Mouse (Mus musculus) natural killer cell, adult 2 months (primary cell): ENCODE measurements around the gene Apbb1ip.
A peak's percentile ranks its signal among the peaks of the same experiment; 100 is the strongest.

Experiments
- DNase-seq, 2 experiments: peaks; one replicate each; pipeline ENCODE4 v3.0.0; 2022; ENCODE audit warnings: low spot score in 2 of 2

Gene Apbb1ip

DNA sequence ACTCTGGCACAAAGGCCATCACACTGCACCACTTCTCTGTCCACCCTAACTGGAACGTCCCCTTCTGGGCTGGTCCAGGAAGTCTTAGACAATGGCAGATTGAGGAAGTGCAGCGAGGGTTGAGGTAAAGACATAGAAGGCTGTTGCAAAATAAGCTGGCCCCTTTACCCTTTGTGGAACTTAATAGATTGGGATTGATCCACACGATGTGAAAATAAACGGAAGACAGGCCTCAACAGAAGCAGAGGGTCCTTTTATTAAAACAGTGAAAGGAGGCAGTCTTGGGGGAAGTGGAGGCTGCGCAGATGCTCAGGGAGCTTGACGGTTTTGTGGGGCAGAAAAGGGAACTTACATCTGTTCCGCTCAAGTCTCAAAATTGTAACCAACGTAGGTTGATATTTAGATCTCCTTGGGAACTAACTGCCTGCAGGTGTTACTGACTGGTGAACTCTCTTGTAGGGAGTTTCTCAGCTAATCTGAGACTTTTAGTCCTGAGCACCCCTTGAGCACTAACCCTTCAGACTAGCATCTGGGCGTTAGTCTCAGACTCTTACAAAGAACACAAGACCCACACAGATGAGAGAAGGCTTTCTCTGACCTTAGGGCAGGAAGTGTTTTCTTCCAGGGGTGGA is at the start of gene Apbb1ip:
Gene Apbb1ip (plus strand): TSS at position 546 of the 632 bp plus-strand sequence.
- DNase-seq: peak; percentile 67 to 76

DNA sequence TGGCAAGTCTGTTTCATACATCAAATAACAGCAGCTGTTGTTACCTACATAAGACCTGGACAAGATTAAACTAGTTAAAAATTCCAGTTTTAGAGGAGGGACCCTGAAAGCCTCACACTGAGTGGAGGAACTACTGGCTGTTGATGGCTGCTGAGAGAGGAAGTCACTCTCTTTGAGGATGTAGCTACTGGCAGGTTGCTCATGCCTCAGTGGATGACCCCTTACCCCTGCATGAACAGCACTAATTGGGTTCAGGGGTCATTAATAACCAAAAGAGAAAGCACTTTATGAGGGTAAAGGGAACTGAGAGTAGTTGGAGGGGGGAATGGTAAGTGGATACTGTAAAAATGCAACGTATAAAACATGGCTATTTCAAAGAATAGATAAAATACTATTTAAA is 46.8 kb upstream of the Apbb1ip start:
- peak in 1 of 2 experiments; percentile 12 for DNase-seq

DNA sequence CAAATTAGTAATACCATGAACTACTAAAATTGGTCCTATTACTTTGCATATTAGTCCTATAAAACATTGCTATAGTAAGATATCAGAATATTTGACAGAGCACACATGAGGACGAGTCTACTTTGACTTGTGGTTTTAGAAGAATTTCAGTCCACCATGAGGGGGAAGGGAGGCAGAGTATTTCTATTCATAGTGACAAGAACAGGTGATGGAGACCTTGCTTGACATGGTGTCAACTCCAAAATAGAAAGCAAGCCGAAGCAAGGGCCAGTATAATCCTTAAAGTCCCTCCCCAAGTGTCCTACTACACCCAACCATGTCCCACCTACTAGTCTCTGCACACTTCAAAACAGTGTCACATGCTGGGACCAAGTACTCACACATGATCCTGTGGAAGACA is 37.8 kb upstream of the Apbb1ip start:
- no peak for DNase-seq

DNA sequence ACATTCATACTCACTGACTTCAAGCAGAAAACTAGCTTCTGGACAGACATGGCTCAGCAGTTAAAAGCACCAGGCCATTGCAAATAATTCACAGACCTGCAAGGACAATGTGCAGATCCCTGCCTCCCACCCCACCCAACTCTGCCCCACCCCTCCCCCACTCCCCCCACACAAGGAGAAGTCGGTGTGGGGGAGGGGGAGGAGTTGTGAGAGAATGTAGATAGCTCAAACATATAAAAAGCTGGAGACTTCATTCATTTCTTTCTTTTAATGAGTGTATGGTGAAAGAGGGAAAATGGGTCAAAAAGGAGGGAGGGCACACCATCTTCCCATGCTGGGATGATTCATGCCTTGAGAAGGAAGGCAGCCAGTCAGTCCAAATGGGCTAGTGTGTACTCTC is 34.5 kb upstream of the Apbb1ip start:
- no peak for DNase-seq

DNA sequence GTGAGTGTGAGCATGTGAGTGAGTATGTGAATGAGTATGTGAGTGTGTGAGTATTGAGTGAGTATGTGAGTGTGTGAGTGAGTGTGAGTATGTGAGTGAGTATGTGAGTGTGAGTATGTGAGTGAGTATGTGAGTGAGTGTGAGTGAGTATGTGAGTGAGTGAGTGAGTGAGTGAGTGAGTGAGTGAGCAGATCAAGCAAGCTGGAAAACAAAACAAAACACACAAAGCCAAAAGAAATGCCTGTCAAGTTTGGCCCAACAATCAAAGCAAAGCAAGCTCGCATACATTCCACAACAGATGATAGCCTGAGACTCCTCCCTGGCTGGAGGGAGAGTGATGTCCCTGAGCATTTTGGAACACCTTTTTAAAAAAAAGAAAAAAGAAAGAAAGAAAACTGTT is 33.5 kb upstream of the Apbb1ip start:
- no peak for DNase-seq

DNA sequence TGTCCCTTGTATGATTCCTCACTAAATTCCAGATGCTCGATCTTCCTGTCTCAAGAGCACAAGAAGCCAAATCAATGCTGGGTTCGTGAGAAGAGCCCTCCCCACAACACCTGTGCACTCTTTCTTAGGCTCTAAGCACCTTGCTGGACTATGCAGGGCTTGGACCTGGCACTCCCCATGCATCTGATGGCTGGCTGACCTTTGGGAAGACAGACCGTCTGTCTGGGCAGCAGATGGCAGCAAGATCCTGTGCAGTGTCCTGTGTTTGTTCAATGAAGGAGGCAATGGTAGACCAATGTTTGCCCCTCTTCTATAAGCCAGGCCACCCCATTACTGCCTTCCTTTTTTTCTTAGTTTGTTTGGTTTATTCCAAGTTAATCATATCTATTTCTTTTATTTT is 32.7 kb upstream of the Apbb1ip start:
- DNase-seq: no peak

DNA sequence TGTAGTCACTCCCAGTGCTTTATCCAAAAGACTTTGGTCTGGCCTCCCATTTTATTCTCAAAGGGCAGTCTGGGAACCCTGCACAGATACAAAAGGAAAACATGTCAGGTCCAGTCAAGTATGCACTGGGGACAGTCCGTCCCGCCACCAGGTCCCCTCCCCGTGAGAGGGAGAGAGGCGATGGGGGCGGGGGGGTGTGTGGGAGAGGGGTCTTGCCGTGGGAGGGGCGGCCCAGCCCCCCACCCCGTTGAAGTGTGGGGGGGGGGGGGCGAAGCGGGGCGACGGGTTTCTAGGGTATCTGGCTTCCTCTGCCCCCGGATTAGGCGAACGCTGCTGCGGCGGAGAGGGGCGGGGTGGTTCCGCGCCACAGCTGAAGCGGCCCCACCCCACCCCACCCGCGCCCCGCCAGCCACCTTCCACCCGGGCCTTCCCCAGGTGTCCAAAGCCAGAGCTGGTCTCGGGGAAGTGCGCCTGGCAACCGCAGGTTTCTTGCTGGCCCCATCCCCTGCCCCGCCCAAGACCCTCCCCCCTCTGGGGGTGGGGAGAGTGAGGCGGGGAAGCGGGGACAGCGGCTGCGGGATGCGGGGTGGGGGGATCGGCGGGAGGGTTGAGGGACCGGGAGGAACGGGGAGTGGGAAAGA is 29.7 kb upstream of the Apbb1ip start:
- no peak for DNase-seq

DNA sequence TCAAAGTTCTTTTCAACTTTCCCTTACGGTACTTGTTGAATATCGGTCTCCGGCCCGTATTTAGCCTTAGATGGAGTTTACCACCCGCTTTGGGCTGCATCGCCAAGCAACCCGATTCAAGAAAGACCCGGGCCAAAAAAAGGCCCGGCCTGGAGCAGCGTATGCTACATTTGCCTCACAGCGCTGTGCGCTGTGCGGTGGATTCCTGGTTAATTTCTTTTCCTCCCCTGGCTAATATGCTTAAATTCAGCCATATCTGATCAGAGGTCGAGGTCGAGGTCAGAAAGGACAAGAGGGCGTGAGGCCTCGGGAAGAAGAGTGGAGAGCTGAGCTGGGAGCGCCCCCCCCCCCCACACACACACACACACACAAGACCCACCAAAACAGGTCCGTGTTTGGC is 29.0 kb upstream of the Apbb1ip start:
- no peak for DNase-seq

DNA sequence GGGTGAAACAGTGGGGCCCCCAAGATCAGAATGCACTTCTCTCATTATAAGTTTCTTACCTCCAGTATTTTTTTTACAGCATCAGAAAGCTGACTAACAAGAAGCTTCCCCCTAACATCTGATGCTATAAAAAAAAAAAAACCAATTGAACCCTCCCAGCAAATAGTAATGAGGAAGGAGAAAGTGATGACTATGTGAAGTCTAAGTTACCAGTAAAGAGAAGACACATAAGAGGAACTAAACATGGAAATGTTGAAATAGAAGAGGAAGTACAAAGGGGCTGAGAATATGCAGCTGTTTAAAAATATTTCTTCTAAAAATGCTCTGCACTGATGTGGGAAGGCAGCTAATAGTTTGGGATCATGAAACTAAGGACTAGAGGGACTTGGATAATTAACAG is 27.1 kb upstream of the Apbb1ip start:
- DNase-seq: no peak

DNA sequence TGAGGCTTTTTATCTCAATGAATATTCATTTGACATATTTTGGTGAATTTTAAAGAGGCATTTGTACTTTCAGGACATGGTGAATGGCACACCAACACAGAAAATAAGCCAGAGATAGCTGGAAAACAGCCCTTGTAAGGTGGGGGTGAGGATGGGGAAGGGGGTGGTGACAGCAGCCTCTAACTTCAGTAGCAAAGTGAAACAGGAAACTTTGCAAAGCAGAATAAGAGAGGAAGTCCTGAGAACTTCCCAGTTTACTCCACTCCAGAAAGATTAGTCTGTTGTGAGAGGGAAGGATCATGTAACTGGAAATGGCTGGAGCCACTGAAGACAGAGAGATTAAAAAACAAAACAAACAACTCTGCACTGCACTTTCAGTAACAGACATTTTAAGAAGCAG is 26.0 kb upstream of the Apbb1ip start:
- DNase-seq: no peak

DNA sequence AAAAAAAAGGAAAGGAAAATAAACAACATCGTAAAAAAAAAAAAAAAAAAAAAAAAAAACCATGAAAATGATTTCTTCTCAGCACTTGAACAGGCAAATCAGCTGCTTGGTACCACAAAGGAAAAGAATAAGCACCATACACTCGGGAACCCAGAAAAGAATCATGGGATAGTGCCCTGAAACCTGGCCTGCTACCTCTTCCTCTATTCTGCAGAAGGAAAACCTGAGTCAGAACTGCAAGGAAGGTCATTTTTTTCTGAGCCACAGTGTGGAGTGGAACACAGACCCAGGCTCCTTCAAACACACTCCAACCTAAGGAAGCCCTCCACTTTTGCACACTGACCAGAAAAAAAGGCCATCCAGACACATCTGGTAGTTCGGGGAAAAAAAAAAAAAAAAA is 24.1 kb upstream of the Apbb1ip start:
- DNase-seq: no peak

DNA sequence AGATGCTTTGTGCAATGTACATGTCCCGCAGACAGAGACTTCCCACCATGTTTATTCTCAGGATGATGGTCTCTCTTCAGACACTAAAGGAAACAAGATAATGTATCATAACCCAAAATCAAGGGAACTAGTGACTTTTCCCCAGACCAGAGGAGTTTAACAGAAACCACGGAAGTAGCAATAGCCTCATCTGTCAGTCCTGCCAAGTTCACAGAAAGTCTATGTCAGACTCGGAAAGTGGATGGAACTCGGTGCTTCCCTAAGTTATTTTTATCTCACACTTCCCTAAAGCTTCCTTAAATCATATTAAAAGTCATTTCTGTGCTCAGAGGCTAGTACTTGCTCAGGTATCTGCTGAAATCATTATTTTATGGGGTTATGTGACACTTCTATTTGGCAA is 21.4 kb upstream of the Apbb1ip start:
- no peak for DNase-seq

DNA sequence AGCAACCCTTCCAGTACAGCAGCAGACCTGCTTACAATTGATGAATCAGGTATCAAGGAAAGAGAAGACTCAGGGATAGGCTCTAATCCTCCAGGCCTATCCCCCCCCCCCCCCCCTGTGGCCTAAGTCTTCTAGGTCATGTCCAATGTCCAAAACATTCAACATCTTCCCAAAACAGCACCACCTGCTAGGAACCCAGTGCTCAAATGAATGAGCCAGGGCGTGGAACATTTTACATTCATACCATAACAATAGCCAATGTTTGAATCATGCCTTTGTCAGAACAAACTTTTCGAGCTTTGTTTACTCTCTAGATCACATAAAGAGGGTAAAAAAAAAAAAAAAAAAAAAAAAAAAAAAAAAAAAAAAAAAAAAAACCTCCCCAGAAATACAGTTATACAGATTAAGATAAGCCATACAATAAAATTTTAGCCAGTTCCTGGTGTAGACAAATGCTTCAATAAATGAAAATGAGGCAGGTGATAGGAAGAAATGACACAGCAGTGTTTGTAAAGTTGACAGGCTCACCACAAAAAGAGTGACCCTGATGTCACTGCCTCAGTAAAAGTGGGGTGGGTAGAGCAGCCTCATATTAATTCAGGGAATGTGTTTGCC is 20.3 kb upstream of the Apbb1ip start:
- no peak for DNase-seq

DNA sequence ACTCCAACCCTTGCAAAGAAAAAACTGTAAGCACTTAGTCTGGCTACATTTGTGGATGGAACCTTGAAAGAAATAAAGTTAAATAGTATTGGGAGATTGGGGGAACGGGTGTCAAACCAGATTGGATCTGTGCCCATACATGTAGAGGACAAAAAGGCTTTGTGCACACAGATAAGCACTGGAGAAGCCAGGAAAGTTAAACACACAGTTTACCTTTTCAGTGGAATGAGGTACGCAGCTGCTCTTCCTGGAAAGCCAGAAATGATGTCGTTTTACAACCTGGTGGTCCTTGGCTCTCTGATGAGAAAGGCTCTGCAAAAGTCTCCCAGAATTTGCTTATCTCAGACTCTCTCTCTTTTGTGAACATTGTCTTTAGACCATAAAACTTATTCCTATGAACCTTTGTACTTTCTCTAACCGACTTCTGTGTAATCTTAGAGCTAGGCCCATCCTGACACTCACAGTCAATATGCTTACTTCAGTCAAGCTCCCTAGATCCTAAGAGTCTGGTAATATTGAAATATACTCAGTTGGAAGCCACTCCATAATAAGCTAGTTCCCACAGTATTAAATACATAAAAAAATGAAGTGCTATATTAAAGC is 19.6 kb upstream of the Apbb1ip start:
- DNase-seq: no peak

DNA sequence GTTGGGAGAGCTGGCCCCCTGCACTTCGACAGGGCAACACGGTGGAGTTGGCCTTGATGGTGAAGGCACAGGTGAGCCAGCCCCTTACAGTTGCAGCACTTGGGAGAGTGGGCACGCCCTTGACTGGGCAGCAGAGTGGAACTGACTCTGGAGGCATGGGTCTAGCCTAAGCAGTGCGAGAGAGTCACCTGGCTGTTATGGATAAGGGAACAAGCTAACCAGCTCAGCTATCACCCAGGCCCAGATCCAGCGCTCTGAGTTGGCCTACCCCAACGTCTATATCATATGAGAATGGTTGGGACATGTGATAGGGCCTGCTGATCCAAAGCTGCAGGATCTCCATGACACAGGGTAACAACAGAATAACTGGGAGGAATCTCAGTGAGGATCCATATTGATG is 18.3 kb upstream of the Apbb1ip start:
- DNase-seq: no peak

DNA sequence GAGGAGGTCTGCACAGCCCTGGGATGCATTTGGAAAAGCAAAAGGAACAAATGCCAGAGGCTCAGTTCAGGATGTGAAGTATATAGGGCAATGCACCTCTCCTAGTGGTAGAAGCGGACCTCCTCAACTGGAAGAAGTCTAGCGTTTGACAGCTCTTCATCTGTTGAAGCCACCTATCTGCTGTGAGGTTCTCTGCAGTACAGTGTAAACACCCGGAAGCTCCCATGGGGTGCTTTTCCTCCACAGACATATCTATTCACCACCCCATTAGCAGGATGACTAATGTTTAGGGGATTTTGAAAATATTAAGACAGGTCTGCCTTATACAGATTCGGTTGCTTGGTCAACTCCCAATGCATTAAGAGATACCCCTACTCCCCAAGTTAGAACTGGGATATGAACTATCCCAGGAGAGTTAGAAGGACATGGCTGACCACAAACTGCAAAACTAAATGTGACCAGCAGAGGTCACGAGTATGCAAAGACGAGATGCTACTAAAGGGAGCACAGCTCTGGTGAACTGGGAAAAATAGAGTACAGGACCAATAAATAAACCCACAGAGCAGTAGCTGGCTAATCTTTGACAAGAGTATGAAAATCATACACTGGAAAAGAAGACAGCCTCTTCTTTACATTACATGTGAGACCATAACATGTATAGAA is 15.5 kb upstream of the Apbb1ip start:
- DNase-seq: peak; percentile 53 to 65

DNA sequence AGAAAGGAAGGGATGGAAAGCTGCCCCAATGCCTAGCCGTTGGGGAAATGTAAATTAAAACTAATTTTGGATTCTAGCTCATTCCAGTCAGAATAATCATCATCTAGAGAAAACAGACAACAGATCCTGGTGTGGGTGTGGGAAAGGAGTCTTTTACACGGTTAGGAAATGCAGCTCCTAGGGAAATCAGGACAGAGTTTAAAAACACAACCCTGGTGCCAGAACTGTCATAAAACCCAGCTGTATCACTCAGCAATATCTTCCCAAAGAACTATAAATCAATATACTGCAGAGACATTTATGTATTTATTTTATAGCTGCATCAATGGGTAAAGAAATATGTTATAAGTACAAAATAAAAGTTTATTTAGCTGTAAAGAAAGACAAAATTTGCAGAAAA is 13.4 kb upstream of the Apbb1ip start:
- DNase-seq: no peak

DNA sequence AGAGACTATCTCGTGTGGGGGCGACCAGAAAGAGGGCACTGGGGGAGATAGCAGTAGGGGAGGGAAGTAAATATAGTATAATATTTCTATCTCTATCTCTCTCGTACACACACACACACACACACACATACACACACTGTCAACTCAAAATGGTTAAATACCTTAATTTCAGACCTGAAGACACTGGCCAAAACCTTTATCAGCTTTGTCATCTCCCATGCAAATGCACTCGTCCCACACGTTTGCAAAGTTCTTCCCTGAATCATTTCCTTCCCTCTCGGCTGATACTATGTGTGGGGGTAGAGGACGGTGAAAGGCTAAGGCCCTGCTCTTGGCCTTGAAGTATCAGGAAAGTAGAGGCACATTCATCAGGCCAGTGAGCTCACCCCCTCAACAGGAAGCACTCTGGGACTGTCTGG is 12.8 kb upstream of the Apbb1ip start:
- DNase-seq: no peak

DNA sequence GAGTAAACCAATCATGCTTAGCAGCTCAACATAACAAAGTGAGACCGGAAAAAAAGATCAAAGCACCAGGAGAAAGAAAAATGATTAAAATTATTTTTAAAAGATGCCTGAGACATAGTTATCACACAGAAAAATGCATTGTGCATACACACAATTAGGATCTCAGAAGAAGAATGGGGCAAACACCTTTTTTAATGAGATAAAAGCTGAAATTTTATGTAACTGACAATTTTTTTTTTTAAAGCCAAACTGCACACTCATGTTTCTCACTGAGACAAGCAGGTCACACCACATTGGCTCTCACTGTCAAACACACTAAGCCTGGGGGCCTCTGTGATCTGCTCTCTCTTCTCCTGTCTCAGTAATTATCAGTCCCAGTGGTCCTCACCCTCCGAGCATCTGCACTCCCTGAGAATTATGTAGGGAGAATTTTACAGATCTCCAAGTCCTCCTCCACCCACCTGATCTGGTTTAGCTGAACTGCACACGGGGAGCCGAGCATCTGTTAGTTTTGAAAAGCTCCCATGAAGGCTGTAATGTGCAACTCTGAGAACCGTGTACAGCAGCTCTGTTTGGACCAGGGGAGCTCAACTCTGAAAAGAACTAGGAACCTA is 9.0 kb upstream of the Apbb1ip start:
- DNase-seq: no peak

DNA sequence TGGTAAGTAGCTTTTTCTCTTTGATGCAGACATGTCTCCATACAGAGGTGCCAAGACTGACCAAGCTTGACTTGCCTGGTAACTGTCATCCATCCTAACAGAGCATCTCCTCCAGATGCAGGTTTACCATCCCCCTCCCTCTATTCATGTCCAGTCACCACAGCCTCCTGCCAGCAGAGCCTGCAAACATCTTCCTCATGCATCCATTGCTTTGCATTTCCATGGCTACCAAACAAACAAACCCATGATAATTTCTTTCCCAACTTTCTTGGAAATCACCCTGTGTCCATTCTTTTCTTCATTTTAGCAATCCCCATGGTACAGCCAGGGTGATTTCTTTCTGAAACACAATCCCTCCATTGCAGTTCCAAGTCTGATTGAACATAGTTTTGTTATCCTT is 2.6 kb upstream of the Apbb1ip start:
- no peak for DNase-seq

DNA sequence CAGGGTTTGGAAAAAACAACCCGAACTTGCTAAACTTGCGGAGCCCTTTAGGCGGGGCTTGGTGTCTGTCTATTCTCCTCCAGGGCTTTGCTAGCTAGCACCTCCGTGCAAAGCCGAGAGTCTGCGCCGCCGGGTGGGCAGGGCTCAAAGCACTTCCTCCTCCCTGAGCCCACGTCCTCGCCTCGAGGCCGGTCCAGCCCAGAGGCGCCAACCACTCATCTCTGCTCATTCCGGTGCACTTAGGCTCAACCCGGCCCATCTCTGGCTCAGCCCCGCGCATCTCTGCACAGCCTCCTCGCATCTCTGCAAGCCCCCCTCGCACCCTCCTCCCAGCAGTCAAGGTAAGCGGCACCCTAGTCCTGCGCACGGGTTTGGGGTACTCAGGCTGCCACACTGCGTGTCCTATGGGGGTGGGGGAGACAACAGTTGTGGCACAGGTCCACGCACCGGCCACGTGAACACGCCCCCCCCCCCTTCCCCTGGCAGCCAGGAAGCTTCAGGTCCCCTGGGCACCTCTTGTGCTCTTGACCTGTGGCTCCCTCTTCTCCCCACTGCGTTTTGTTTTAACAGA is 372 bp downstream of the Apbb1ip start:
- peak; percentile 90 for DNase-seq

DNA sequence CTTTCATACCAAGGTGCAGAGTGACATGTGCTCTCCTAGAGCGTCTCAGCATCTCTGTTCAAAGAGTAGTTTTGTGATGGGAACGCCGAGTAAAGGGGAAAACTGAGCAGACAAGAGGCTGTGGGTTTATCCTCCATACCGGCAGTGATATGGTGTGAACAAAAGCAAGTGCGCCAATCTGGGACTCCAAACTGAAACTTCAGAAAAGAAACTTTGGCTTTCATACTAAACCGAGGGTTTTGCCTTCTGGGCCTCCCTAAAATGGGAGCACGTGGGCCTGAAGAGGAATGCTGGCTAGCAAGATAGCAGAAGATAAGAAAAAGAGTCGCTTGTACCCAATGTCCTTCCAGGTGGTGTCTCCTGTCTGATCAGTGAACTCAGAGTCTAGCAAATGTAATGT is 1.3 kb downstream of the Apbb1ip start:
- DNase-seq: peak in 1 of 2 experiments; percentile 16
